Mouse (Mus musculus): ENCODE data around the gene Lrrc23.

GRCm38 (mm10) chr6:124828101-124828592, 48.6 kb upstream of the Lrrc23 start:
- TF ChIP-seq POLR2A (IDR thresholded peaks at IDR 0.05; ENCODE audit: borderline replicate concordance, low read depth, low read length): no peak
- TF ChIP-seq CTCF (IDR thresholded peaks at IDR 0.05; ENCODE audit: low read depth, low read length): no peak
